Mouse (Mus musculus) bone marrow, adult 2 months (tissue): ENCODE results near the gene Gpn3.

Experiments used
- CTCF ChIP-seq: fragments of 200-500 bp; IDR thresholded peaks from 2 replicates; pipeline ENCODE4 v1.5.1; 2011; ENCODE audit warnings: low read length, control low read depth; ENCODE audit not compliant: control insufficient read depth, insufficient read depth
- POLR2A ChIP-seq: fragments of 200-500 bp; IDR thresholded peaks from 2 replicates; pipeline ENCODE4 v1.6.1; 2011; ENCODE audit warnings: low read depth, mild to moderate bottlenecking, control low read depth, low read length, borderline replicate concordance; ENCODE audit not compliant: control insufficient read depth

DNA sequence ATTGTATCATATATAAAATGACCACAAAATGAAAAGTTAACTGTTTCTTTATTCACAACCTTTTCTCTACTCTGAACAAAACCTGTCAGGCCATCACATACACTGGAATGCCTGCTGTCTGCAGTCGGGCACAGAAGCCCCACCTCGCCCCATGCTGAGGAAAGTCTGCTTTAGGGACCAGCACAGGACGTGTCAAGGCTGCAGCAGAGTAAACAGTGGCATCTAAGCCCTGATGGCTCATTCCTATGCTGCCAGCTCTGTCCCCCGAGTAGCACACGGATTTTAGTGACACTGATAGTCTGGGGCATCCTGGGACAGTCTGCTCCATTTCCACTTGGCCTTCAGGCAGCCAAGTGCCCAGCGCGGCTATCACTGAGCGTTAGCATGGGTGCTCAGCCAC lies 46.2 kb upstream of the Gpn3 start:
- TF ChIP-seq CTCF (no peak), POLR2A (no peak)
